Mouse (Mus musculus) liver, postnatal 0 days (tissue): Measurements from ENCODE around the gene Lrrc4c.

ENCODE experiments used
- CTCF ChIP-seq: sonication (generic); IDR thresholded peaks from 2 replicates; pipeline ENCODE4 v1.5.1; 2016; ENCODE audit warnings: antibody characterized with exemption, low read depth
- EP300 ChIP-seq: IDR thresholded peaks from 2 replicates; pipeline ENCODE4 v1.6.1; 2016; ENCODE audit warnings: antibody characterized with exemption, low read depth, mild to moderate bottlenecking

- TF ChIP-seq CTCF (no peak), EP300 (no peak)
Measured at GRCm38 (mm10) chr2:97604688-97605215, 1286.8 kb downstream of the Lrrc4c start.
